Mouse (Mus musculus): ENCODE results near the gene Slc35e1. TPM values are rescaled to one million over a fixed set of nuclear protein-coding genes. Genes with fewer than 3 reads are reported as not detected.

The Slc35e1 gene
- total and polyA plus RNA-seq, 3 experiments = 30.4 to 31.7 TPM; not detected in 1

- Histone ChIP-seq H3K4me1 (ENCODE audit: control insufficient read depth in 1 of 2, insufficient read depth in 2 of 2, low read length in 2 of 2) (peaks cover 2 to 19% of the 10 kb centered on the region in 2 experiments; a peak in 3 of 4 replicates), H3K36me3 (ENCODE audit: control insufficient read depth in 1 of 2, insufficient read depth in 2 of 2, low read length in 2 of 2) (peaks cover 0 to 18% of the 10 kb centered on the region in 2 experiments; a peak in 2 of 4 replicates), H3K9me3 (replicated peaks; ENCODE audit: insufficient read depth, low read length) (no peaks in the 10 kb centered on the region), H3K27ac (ENCODE audit: control insufficient read depth, low read depth, low read length) (peak within 1 kb of the TSS; percentile 68), H3K9ac (ENCODE audit: control insufficient read depth, low read depth, low read length, poor library complexity, severe bottlenecking) (peak within 1 kb of the TSS; percentile 85), H3K4me3 (ENCODE audit: control insufficient read depth in 1 of 2, insufficient read depth in 1 of 2, low read depth in 2 of 2, low read length in 2 of 2) (peak within 1 kb of the TSS; percentile 59 to 79), H3K27me3 (ENCODE audit: control insufficient read depth in 1 of 2, insufficient read depth in 2 of 2, low read length in 2 of 2) (no peaks in the 10 kb centered on the region), H3K79me2 (ENCODE audit: control insufficient read depth, insufficient read depth, low read length, poor library complexity) (peaks cover 20% of the 10 kb centered on the region)
- DNase-seq (ENCODE audit: low read depth, low spot score) = peak; percentile 99
- no peak for TF ChIP-seq MEF2A (IDR thresholded peaks at IDR 0.05; ENCODE audit: extremely low read depth, insufficient replicate concordance, low read depth, low read length, poor library complexity, severe bottlenecking)
- no peak for TF ChIP-seq GATA1 (IDR thresholded peaks at IDR 0.05; ENCODE audit: low read depth, low read length)
- TF ChIP-seq ZKSCAN1 (IDR thresholded peaks at IDR 0.05; ENCODE audit: low read depth, low read length) = no peak
- TF ChIP-seq ETS1 (IDR thresholded peaks at IDR 0.05; ENCODE audit: low read depth, low read length) = no peak
- TF ChIP-seq SMC3 (IDR thresholded peaks at IDR 0.05; ENCODE audit: low read depth, low read length) = no peak
- TF ChIP-seq ZMIZ1 (IDR thresholded peaks at IDR 0.05; ENCODE audit: low read depth, low read length) = no peak; the same call in 1 of the 2 replicates
- peak; percentile 76 for TF ChIP-seq CHD2 (IDR thresholded peaks at IDR 0.05; ENCODE audit: low read length)
- no peak for TF ChIP-seq MAZ (IDR thresholded peaks at IDR 0.05; ENCODE audit: low read depth, low read length)
- peak; percentile 98 for TF ChIP-seq KAT2A (conservative IDR thresholded peaks at IDR 0.05; ENCODE audit: low read depth, low read length)
- TF ChIP-seq USF1 (IDR thresholded peaks at IDR 0.05; ENCODE audit: low read depth, low read length) = no peak
- TF ChIP-seq MAX (IDR thresholded peaks at IDR 0.05; ENCODE audit: low read length) = peak; percentile 94
- peak; percentile 45 for TF ChIP-seq ELF1 (IDR thresholded peaks at IDR 0.05; ENCODE audit: low read depth, low read length)
- TF ChIP-seq EP300 (IDR thresholded peaks at IDR 0.05; ENCODE audit: low read depth in 1 of 2, low read length in 2 of 2) = no peak
- peak; percentile 88 for TF ChIP-seq NELFE (IDR thresholded peaks at IDR 0.05; ENCODE audit: low read depth, low read length)
- TF ChIP-seq HCFC1 (IDR thresholded peaks at IDR 0.05; ENCODE audit: low read depth, low read length) = peak; percentile 97
- no peak for TF ChIP-seq E2F4 (IDR thresholded peaks at IDR 0.05; ENCODE audit: borderline replicate concordance, low read depth, low read length)
- peak; percentile 96 for TF ChIP-seq BHLHE40 (IDR thresholded peaks at IDR 0.05; ENCODE audit: borderline replicate concordance, low read depth, low read length)
- TF ChIP-seq MYC (IDR thresholded peaks at IDR 0.05; ENCODE audit: low read depth, low read length) = peak; percentile 96
- TF ChIP-seq MAFK (IDR thresholded peaks at IDR 0.05; ENCODE audit: borderline replicate concordance, low read depth, low read length) = no peak
- TF ChIP-seq MYB (IDR thresholded peaks at IDR 0.05; ENCODE audit: low read depth, low read length) = no peak
- no peak for TF ChIP-seq JUND (IDR thresholded peaks at IDR 0.05; ENCODE audit: low read depth, low read length)
- peak; percentile 92 for TF ChIP-seq SIN3A (IDR thresholded peaks at IDR 0.05; ENCODE audit: low read length)
- TF ChIP-seq POLR2A (IDR thresholded peaks at IDR 0.05; ENCODE audit: control insufficient read depth in 1 of 2, insufficient read depth in 1 of 2, low read depth in 1 of 2, low read length in 2 of 2, poor library complexity in 1 of 2) = peak; percentile 75 to 94; a peak in 3 of 4 replicates
- peak; percentile 76 for TF ChIP-seq POLR2AphosphoS2 (IDR thresholded peaks at IDR 0.05; ENCODE audit: low read length)
- TF ChIP-seq ZC3H11A (IDR thresholded peaks at IDR 0.05; ENCODE audit: low read depth, low read length) = no peak
- TF ChIP-seq TBP (IDR thresholded peaks at IDR 0.05; ENCODE audit: low read depth, low read length) = peak; percentile 82
- TF ChIP-seq NRF1 (IDR thresholded peaks at IDR 0.05; ENCODE audit: insufficient read depth, low read depth, low read length, poor library complexity, severe bottlenecking) = peak; percentile 53; the same call in 1 of the 2 replicates
- TF ChIP-seq CTCF (IDR thresholded peaks at IDR 0.05 in 2 of 3, conservative IDR thresholded peaks at IDR 0.05 in 1 of 3; ENCODE audit: control insufficient read depth in 1 of 3, insufficient read depth in 1 of 3, low read depth in 2 of 3, low read length in 3 of 3, poor library complexity in 1 of 3, severe bottlenecking in 1 of 3) = no peak
- no peak for TF ChIP-seq TAL1 (IDR thresholded peaks at IDR 0.05; ENCODE audit: low read length)
- TF ChIP-seq RCOR1 (IDR thresholded peaks at IDR 0.05; ENCODE audit: low read depth, low read length) = no peak
- TF ChIP-seq POLR2AphosphoS5 (IDR thresholded peaks at IDR 0.05; ENCODE audit: borderline replicate concordance, low read depth, low read length) = no peak
- peak; percentile 99 for TF ChIP-seq MXI1 (IDR thresholded peaks at IDR 0.05; ENCODE audit: low read depth, low read length)
- TF ChIP-seq ZNF384 (IDR thresholded peaks at IDR 0.05; ENCODE audit: low read depth, low read length) = no peak
- TF ChIP-seq GABPA (IDR thresholded peaks at IDR 0.05; ENCODE audit: low read depth, low read length) = no peak
- TF ChIP-seq UBTF (IDR thresholded peaks at IDR 0.05; ENCODE audit: borderline replicate concordance, insufficient read depth, low read depth, low read length) = peak; percentile 72; the same call in 1 of the 2 replicates
- no peak for TF ChIP-seq RAD21 (IDR thresholded peaks at IDR 0.05; ENCODE audit: low read depth, low read length)
- TF ChIP-seq USF2 (IDR thresholded peaks at IDR 0.05; ENCODE audit: borderline replicate concordance in 1 of 2, insufficient read depth in 1 of 2, low read depth in 1 of 2, low read length in 2 of 2) = no peak
These were observed 48.9 kb downstream of the Slc35e1 start, which contains the start of the genes Calr3 and 1700030K09Rik for GRCm38 (mm10) chr8:72443338-72443993. Gene Calr3 (minus strand): TSS chr8:72443870. Gene 1700030K09Rik (plus strand): TSS chr8:72443880.

Data from MEL (cell line).